Mouse (Mus musculus): ENCODE data around the gene Camk1d.

The Camk1d gene

DNA sequence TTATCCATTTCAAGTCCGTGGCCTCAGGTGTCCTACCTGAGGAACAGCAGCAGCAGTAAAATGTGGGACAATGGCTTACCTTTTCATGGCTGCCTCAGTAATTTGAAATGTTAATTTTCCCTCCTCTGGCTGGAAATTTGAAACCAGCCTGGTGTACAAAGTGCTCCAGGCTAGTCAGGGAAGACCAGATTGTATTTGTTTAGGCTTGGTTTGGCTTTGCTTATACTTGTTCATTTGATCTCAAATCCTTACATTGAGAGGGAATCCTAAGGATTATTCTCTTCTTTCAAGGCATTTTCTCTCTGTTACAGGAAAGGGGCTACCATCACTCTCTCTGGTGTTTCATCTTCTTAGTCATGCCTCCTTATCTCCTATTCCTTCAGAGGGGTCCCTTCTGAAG is 236.8 kb downstream of the Camk1d start:
- DNase-seq (ENCODE audit: low spot score), result no peak

DNA sequence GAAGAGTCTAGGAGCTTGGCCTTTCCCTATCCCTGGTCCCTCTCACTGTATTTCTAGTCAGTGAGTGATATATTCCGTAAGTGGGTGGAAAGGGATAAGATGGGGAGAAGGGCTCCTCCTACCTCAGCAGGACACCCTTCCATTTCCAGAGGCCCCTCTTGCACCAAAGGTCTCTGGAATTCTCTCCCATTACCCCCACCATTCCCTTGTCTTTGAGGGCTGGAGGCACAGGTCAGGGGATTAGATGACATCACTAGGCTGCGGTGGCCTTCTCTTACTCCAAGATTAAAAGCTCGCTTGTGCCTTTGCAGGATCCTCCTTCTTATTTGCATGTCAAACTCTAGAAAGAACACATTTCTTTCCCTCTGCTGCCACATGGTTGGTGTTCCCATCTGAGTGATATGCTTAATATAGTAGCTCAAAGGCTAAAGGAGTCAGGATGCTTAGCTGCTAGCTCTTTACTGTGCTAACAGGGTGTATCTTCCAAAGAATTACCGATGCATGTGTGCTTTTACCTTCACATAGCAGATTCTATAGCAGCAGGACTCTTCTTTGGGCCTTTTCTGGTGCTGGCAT is 244.9 kb downstream of the Camk1d start:
- DNase-seq (ENCODE audit: low spot score), result no peak

DNA sequence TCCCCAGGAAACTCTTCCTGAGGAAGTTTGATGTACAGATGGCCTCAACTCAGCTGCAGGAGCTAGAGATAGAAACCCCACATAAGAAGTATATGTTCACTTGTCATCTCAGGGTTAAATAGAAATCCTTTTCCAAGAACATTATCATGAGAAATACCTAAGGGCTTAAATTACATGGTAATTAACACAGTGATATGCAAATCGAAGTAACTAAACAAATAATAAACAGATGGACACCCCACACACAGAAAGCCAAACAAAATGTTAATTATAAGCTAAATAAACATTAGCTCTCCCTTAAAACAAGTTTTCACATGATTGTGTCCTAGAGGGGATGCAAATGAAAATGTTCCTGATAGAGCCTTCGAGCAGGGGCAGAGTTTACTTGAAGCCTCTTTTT is 246.8 kb downstream of the Camk1d start:
- no peak for DNase-seq (ENCODE audit: low spot score)

DNA sequence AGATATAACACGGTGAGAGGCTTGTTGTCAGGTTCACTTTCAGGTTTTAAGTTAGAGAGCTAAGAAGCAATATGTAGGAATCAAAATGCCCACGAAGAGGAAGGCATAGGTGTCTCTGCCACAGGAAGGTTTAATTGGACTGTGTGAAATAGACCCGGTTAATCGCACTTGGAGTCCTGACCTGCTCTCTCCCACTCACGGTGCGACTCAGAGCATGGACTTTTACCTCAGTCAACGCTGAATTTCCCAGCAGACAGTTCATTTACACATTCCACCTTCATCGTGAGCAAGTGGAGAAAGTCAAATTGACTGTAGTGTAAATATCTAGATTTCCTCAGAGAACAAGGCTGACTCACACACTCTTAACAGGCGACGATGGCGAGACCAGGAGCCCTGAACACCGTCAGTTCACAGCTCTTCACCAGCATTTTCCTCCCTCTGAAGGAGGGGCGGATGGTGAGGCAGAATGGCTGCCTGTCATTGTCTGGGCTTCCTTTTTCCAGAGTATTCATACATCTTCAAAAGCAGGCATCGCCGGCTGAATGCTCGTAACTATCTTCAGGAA is 255.6 kb downstream of the Camk1d start:
- no peak for DNase-seq (ENCODE audit: low spot score)

DNA sequence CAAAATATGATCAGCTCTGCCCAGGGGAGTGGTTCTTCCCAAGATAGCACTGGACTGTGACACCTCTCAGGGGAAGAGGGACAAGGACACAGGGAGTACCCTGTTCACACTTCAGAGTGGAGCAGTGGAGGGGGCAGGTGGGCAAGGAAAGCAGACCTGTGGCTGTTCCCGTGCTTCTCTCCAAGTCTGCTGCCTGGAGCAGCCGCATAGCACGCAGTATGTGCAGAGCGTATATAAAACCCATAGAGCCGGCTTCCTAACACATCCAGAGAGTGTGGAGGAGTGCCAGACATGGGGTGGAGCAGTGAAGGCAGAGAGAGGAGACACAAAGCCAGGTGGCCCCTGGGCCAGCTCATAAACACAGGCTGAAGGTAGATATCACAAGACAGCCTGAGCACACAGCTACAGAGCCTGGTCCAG is 256.2 kb downstream of the Camk1d start:
- DNase-seq (ENCODE audit: low spot score), result no peak

DNA sequence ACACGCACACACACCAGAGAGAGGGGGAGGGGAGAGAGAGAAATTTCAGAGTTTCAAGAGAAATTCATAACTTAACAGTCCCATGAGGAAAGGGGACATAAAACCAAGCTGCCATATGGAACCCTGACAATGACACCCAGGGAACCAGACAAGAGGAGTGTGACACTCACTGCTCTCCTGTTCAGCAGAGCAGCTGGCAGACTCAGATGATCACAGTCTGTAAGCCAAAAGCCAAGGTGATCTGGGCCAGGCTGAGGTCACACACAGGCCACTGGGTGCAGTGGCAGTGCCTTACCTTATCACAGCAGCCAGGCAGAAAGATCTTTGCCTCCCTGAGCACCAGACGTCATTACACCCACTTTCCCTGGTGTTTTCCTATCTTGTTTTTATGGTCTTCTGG is 258.2 kb downstream of the Camk1d start:
- no peak for DNase-seq (ENCODE audit: low spot score)

DNA sequence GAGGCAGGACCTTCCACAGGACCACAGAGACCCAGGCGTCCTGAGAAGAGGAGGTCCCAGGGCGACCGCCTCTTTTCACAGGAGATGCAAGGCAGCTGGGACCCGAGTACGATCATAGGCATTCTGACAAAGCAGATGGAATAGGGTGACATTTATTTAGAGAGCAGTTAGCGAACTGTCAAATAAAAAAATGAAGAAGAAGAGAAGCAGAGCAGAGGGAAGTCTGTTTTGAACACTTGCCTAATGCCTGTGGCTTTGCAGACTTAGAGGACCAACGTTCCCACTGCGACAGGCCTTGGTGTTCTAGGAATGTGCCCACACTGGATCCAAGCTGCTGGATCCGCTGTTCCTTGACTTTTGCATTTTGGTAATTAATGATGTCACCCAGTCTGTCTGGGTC is 259.5 kb downstream of the Camk1d start:
- no peak for DNase-seq (ENCODE audit: low spot score)

DNA sequence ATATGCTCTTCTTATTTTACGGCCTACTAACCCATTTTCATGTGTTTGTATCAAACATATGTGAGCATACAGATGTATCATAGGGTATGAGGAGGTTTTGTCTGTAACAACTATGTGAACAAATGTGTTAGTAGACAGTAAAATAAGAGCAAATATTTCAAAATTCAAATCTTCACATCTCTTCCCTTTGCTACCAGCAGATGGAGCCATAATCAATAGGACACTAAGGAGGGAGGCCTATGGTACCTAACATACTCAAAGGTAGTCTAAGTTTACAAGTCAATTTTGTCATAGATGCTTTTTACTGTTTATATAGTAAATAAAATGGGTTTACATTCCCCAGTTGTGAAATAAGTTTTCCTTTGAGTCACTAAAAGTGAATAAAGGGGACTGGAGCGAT is 262.7 kb downstream of the Camk1d start:
- no peak for DNase-seq (ENCODE audit: low spot score)

DNA sequence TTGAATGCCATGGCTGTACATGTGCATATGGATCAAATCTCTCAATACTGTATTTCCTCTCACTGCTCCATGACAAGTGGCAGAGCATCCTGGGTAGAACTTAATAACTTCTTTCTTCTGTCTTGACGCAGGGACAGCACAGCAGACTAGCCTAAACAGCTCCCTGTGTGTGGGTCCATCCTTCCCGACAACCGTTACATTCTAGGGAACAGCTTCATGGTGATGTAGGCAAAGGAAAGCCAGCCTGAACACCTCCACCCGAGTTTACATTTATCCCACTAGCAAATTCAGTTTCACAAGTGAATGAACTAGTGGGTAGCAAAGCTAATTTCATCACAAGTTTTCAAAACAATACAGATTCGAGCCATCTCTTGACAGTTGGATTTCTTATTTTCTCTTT is 269.0 kb downstream of the Camk1d start:
- DNase-seq (ENCODE audit: low spot score), result no peak

DNA sequence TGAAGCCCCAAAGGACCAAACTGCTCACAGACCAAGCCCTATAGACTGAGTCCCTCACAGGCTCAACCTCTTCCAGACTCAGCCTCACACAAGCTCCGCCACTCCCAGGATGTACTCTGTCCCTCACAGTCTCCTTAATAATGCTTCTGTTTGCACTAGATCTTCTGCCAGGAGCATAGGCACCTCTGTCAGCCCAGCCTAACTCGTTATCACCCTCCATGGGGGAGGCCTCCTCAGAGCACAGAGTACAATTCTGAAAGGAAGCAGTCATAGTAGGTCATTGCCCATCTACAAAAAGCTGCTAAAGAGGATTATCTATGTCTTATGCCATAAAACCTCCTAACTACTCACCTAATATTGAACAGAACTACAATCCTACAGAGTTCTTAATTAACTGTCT is 276.6 kb downstream of the Camk1d start:
- no peak for DNase-seq (ENCODE audit: low spot score)

DNA sequence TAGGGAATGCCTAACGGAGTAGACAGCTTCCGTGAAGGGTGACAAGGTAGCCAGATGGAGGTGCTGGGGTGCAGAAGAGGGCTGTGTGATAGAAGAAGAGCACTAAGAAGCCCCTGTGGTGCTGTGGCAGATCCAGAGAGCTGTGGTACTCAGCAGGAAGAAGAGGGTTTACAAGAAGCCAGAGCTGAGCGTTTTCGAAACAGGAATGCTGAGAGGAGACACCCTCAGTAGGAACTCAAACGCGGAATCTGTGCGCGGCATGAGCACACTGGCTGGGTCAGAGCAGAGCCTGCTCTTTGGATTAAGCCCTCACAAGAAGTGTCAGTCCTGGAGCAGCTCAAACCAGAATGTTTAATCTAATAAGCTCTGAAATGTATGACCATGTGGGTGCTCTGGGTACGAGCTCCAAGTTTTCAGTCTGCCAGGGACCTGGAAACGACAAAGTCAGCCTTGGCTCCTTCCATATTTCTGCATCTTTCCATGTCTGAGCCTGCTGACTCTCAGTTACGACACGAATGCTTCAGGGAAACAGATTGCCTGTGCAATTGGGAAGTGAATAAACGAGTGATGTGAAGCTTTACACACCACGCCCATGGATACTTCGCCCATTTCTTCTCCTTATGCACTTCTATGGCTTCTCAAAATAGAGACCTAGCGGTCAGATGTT is 278.6 kb downstream of the Camk1d start:
- no peak for DNase-seq (ENCODE audit: low spot score)

DNA sequence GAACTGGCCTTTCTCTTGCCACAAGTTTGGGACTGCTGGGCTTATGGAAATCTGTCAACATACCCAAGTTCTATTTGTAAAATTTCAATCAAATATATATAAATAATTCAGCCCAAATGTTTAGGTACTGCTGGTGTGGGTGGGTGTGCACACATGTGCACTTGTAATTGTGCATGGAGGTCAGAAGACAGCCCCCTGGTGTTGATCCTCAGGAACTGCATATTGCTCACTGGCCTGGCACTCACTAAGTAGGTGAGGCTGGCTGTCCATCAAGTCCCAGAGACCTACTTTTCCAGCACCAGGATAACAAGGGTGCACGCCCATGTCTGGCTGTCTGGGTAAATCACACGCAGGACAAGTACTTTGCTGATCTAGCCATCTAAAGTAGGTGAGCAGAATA is 283.0 kb downstream of the Camk1d start:
- DNase-seq (ENCODE audit: low spot score), result no peak

DNA sequence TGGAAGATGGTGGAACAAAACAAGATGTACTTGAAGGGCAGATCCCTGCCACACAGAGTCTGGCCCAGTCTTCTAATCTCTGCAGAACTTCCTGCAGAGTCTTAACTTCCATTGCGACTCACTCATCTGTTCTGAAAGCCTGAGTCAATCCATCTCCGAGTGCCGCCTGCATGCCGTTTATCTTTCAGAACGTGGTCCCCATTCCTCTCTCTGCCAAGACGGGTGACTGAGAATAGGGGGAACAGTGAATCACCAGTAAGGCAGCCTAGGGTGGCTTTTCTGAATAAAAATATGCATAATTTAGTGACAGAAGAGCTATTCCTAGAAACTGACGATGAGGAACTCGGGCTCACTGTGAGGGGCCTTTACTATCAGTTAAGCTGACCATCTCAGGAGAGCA is 284.4 kb downstream of the Camk1d start:
- DNase-seq (ENCODE audit: low spot score), result no peak

DNA sequence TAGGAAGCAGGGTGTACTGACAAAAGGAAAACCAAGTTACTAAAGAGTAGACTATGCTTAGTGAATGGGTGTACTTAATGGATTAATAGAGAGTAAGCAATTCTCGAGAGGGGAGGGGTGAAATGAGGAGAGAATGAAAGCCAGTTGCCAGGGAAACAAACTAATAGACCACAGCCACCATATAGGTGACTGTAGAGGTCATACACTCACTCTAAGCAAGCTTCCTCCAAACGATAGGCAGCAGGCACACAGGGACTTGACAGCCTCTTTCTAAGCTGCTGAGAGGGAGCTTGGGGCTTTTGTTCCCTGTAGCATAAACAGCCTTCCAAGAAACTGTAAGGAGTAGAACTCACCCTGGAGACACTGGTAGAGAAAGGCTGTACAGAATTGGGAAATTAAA is 288.2 kb downstream of the Camk1d start:
- DNase-seq (ENCODE audit: low spot score), result no peak

DNA sequence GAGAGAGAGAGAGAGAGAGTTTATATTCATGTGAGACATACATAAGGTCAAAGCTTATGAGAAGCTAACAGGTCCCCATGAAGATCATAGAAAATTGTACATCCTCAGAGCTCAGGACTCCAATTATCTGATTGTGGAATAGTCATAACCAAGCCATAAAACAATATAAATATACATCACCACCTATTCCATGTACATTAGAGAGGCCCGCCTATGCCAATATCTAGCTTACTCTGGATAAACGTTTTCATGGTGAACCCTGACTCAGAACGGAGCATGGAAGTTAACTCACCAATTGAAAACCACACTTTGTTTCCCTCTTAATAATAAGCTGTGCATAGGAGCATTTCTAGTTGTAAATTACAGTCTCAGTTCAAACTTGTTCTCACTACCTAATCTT is 288.7 kb downstream of the Camk1d start:
- no peak for DNase-seq (ENCODE audit: low spot score)

DNA sequence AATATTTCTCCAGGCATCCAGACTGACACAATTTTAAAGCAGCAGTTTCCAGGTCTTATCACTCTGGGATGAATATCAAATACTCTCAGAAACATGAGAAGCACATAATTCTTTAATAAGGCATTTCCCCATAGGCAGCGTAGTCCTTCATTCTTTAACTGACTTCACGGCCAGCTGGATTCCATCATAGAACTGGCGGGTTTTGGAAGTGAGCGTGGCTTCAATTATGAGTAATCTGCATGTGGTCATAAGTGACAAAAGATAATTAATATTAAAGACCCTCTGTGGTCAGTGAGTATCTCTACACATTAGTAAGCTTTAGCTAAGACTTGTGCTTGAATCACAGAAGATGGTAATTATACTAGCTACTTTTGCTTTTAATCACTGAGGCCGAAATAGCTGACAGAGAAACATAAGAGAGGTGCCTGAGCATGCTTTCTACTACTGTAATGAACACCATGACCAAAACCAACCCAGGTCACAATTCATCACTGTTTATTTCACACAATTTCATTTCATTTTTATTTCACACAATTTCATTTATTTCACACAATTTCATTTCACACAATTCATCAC is 293.6 kb downstream of the Camk1d start:
- no peak for DNase-seq (ENCODE audit: low spot score)

DNA sequence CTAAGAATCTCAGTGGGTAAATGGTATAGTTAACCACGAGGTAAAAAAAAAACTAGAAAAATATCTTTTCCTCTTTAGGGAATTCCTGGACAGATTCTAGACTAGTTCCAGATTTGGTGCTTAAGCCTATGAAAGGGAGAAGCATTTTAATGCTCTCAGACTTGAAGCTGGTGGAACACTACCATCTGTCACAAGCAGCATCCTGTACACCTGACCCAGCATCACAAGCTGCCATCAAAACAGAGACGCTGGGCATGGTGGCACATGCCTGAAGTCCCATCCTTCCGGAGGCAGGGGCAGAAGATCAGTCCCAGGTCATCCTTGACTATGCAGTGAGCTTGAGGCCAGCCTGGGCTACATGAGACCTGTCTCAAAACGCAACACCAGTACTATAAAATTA is 295.5 kb downstream of the Camk1d start:
- no peak for DNase-seq (ENCODE audit: low spot score)

DNA sequence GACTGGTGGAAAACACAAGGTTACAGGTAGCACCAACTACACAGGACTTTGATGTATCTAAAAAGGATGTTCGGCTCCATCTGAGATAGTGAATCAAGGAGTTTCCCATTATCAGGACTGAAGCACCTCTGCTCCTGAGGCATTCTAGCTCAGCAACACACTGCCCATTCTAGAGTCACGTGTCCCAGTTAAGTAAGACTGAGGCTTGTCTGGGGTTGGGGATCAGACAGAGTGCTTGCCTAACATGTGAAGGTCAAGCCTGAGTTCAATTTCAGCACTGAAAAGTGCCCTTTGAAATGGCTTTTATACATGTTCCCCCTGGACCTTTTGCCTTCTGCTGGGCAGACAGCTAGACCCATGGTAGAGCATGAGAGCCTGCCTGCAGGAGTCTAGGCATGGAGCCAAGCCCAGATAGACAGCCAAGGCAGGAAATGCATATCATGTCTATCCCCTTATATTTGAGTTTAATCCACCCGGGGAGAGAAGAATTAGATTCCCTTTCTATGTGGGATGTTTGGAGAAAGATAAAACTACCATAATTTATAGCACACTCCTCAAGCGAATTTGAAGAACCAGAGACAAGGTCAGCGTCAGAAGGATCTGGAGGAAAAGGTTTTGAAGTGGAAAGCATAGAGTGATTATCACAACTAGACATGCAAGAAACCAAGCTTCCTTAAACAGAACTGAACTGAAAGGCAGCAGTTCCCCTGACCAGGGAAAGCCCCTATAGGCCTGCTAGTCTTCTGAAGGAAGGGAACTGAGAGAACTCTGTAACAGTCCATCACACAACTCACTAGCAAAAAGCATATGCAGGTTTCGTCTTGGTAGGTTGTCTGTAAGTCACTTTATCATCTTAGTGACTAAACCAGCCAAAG is 296.9 kb downstream of the Camk1d start:
- no peak for DNase-seq (ENCODE audit: low spot score)

DNA sequence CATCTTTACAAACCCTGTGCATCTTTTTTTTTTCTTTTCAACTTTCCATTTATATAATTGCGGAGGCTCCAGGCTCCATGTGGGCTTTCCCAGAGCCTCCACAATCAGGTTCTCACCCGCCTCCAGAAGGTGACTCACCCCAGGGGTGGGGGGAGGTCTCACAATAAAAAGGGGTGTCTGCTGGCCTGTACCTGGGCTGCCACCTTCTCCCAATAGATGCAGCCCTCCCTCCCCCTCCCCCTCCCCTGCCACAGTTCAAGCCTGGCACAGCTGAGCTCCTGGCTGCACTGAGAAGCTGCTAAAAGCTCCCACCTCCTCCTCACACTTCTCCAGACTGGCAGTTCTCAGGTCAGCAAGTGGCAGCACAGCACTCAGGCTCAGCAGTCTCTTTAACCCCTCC is 302.5 kb downstream of the Camk1d start:
- no peak for DNase-seq (ENCODE audit: low spot score)

DNA sequence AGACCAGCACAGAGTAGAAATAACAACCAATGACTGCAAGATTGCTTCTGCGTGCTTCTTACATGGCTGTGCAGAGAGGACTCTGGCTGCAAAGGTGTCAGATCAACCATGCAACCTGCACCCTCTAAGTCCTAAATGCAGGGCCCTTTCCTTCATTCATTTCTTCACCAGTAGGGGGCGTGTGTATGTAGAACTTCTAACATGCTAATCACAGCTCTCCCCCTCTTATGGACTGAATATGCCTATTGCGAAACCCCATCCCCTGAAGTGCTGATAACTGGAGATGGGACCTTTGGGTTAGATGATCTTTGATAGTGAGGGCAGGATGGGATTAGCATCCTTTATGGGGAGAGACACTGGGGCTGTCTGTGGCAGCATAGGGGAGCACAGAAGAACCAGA is 310.5 kb downstream of the Camk1d start:
- no peak for DNase-seq (ENCODE audit: low spot score)

DNA sequence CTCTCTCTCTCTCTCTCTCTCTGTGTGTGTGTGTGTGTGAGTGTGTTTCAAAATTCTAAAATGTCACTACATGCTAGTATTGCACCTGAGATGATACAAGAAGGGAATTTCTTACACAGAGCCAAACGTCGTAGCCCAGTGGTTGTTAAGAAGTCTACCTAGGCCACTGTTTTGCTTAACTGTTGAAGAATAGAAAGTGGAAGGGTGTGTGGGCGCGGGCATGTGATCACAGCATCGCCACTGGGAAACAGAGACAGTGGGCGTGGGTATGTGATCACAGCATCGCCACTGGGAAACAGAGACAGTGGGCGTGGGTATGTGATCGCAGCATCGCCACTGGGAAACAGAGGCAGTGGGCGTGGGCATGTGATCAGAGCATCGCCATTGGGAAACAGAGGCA is 312.3 kb downstream of the Camk1d start:
- no peak for DNase-seq (ENCODE audit: low spot score)

DNA sequence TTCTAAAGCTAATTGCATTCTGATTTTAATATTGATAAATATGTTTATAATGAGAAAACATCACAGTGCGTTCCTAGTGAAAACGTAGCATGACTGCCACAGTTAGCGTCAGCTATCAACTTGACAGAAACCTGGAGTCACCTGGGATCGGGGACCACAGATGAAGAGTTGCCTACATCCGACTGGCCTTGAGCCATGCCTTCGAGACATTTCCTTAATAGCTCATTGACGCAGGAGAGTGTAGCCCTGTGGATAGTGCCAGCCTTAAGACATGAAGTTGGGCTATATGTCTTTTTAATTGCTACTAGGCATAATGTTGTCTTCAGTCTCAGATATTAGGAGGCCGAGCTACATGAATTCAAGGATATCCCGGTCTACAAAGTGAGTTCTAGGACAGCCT is 315.8 kb downstream of the Camk1d start:
- no peak for DNase-seq (ENCODE audit: low spot score)

DNA sequence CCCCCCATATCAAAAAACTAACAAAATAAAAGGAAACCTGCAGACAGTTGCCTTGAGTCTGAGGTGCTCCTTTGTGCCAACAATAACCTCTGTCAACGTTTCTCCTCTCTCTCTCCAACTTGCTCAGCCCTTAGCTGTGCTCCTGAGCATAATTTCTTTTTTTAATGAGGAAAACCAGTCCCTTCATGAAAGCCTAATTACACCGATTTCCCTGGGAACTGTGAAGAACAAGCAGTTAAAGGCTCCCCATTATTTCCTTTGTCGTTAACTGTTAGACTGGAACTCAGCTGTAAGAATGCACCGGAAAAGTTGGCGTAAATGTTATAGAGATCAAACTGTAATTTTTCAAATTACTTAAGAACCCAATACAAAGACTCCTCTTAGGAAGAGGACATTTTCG is 316.3 kb downstream of the Camk1d start:
- no peak for DNase-seq (ENCODE audit: low spot score)
